Mouse (Mus musculus) myocyte (in vitro differentiated cells): ENCODE measurements around the gene Ranbp9.

Experiments used
- CEBPB ChIP-seq: IDR thresholded peaks from 2 replicates; pipeline ENCODE4 v1.6.1; 2011; ENCODE audit warnings: mild to moderate bottlenecking, moderate library complexity; ENCODE audit not compliant: poor library complexity, insufficient read depth, severe bottlenecking
- E2F4 ChIP-seq: IDR thresholded peaks from one replicate; pipeline ENCODE4 v1.6.1; 2011; ENCODE audit warnings: mild to moderate bottlenecking, control low read depth, moderate library complexity; ENCODE audit not compliant: insufficient read depth
- MAX ChIP-seq: IDR thresholded peaks from one replicate; pipeline ENCODE4 v1.6.1; 2011; ENCODE audit warnings: low read depth, mild to moderate bottlenecking, control low read depth
- MYOD1 ChIP-seq, 3 experiments: IDR thresholded peaks; one replicate each; pipeline ENCODE4 v1.6.1; 2011; ENCODE audit warnings: control low read depth in 2 of 3, low read depth in 2 of 3, mild to moderate bottlenecking in 2 of 3, moderate library complexity in 1 of 3; ENCODE audit not compliant: insufficient read length in 2 of 3, control insufficient read depth in 1 of 3
- MYOG ChIP-seq, 3 experiments: IDR thresholded peaks; one replicate each; pipeline ENCODE4 v1.6.1; 2011; ENCODE audit warnings: control low read depth in 2 of 3, low read depth in 2 of 3, mild to moderate bottlenecking in 2 of 3; ENCODE audit not compliant: insufficient read length in 2 of 3, control insufficient read depth in 1 of 3, insufficient read depth in 1 of 3
- POLR2A ChIP-seq: IDR thresholded peaks from one replicate; pipeline ENCODE4 v1.6.1; 2011; ENCODE audit warnings: low read depth, mild to moderate bottlenecking, control low read depth, moderate library complexity; ENCODE audit not compliant: insufficient read length
- POLR2AphosphoS2 ChIP-seq: IDR thresholded peaks from one replicate; pipeline ENCODE4 v1.6.1; 2011; ENCODE audit warnings: low read depth, control low read depth; ENCODE audit not compliant: insufficient read length
- REST ChIP-seq: IDR thresholded peaks from one replicate; pipeline ENCODE4 v1.6.1; 2011; ENCODE audit warnings: mild to moderate bottlenecking, control low read depth, moderate library complexity; ENCODE audit not compliant: insufficient read depth, insufficient read length
- SRF ChIP-seq: IDR thresholded peaks from one replicate; pipeline ENCODE4 v1.6.1; 2011; ENCODE audit warnings: low read depth; ENCODE audit not compliant: control insufficient read depth, insufficient read length
- TCF12 ChIP-seq: IDR thresholded peaks from one replicate; pipeline ENCODE4 v1.6.1; 2011; ENCODE audit warnings: mild to moderate bottlenecking, control low read depth; ENCODE audit not compliant: poor library complexity, insufficient read depth, severe bottlenecking
- TCF3 ChIP-seq: IDR thresholded peaks from one replicate; pipeline ENCODE4 v1.6.1; 2011; ENCODE audit warnings: low read depth, control low read depth; ENCODE audit not compliant: insufficient read length
- USF1 ChIP-seq: IDR thresholded peaks from one replicate; pipeline ENCODE4 v1.6.1; 2011; ENCODE audit warnings: low read depth, mild to moderate bottlenecking, control low read depth, moderate library complexity

DNA sequence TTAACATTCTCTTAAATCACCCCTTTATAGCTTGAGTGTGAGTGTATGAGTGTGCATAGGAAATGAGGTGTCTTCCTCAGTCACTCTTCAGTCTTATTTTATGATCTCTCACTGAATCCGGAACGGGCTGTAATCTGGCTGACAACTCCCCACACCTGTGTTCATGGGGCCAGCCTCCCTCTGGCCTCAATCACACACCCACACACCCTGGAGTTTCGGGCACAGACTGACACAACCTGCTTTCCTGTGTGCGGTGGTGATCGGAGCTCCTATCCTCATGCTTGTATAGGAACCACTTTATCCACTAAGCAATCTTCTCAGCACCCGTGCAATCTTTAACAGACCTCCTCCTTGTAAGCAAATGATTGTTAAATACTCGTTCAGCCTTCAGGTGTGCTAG, 4.9 kb downstream of the Ranbp9 start:
- TF ChIP-seq TCF12 (no peak), POLR2A (no peak), MAX (no peak), SRF (no peak), MYOG (IDR thresholded peaks at IDR 0.05; ENCODE audit: control insufficient read depth in 1 of 3, insufficient read depth in 1 of 3, insufficient read length in 2 of 3, low read depth in 2 of 3) (no peak), USF1 (no peak), E2F4 (no peak), POLR2AphosphoS2 (no peak), CEBPB (no peak), REST (no peak), MYOD1 (IDR thresholded peaks at IDR 0.05; ENCODE audit: control insufficient read depth in 1 of 3, insufficient read length in 2 of 3, low read depth in 2 of 3) (no peak), TCF3 (no peak)
